Mouse (Mus musculus) olfactory bulb, adult 2 months (tissue): ENCODE measurements around the gene Hectd4.

Source experiments
- CTCF ChIP-seq: fragments of 200-500 bp; IDR thresholded peaks from 2 replicates; pipeline ENCODE4 v1.5.1; 2012; ENCODE audit warnings: low read depth, mild to moderate bottlenecking, low read length, moderate library complexity; ENCODE audit not compliant: insufficient read depth
- POLR2A ChIP-seq: fragments of 200-500 bp; IDR thresholded peaks from 2 replicates; pipeline ENCODE4 v1.6.1; 2012; ENCODE audit warnings: mild to moderate bottlenecking, low read depth, low read length, moderate library complexity; ENCODE audit not compliant: insufficient read depth

- TF ChIP-seq POLR2A = no peak
- TF ChIP-seq CTCF = no peak
These were observed 115.4 kb downstream of the Hectd4 start for GRCm38 (mm10) chr5:121335426-121335825.
